Mouse (Mus musculus) forebrain, postnatal 0 days (tissue): ENCODE data around the gene Adk. TPM values are rescaled to one million over a fixed set of nuclear protein-coding genes. Genes with fewer than 3 reads are reported as not detected.

Experiments
- ATAC-seq: fragments of 200-750 bp; cut with Nextera tagmentation; 2 replicates; pipeline ENCODE4 v1.8.0; 2017; ENCODE audit warnings: mild to moderate bottlenecking, moderate library complexity
- DNase-seq: peaks from one replicate; pipeline ENCODE4 v3.0.0-alpha.2; 2015
- H3K27ac ChIP-seq: fragments of 300-500 bp; sonication (generic); 2 replicates; pipeline ENCODE4 v1.5.1; 2014; ENCODE audit warnings: low read depth, mild to moderate bottlenecking, antibody characterized with exemption, low read length, moderate library complexity, mixed read lengths
- H3K27me3 ChIP-seq: fragments of 300-500 bp; sonication (generic); 2 replicates; pipeline ENCODE4 v1.6.1; 2014; ENCODE audit warnings: mild to moderate bottlenecking, low read length, mixed read lengths; ENCODE audit not compliant: insufficient read depth
- H3K36me3 ChIP-seq: fragments of 300-500 bp; sonication (generic); 2 replicates; pipeline ENCODE4 v1.6.1; 2014; ENCODE audit warnings: mild to moderate bottlenecking, moderate library complexity; ENCODE audit not compliant: insufficient read depth
- H3K4me1 ChIP-seq: fragments of 300-500 bp; sonication (generic); 2 replicates; pipeline ENCODE4 v1.6.1; 2014; ENCODE audit warnings: antibody characterized with exemption; ENCODE audit not compliant: insufficient read depth
- H3K4me2 ChIP-seq: fragments of 300-500 bp; sonication (generic); 2 replicates; pipeline ENCODE4 v1.6.1; 2014; ENCODE audit warnings: low read depth, mild to moderate bottlenecking, moderate library complexity
- H3K4me3 ChIP-seq: fragments of 300-500 bp; sonication (generic); 2 replicates; pipeline ENCODE4 v1.5.1; 2014; ENCODE audit warnings: low read depth, low read length, mixed read lengths
- H3K9ac ChIP-seq: fragments of 300-500 bp; sonication (generic); 2 replicates; pipeline ENCODE4 v1.6.1; 2014; ENCODE audit warnings: mild to moderate bottlenecking
- H3K9me3 ChIP-seq: fragments of 300-500 bp; sonication (generic); 2 replicates; pipeline ENCODE4 v1.6.1; 2016; ENCODE audit warnings: low read length
- CTCF ChIP-seq: sonication (generic); IDR thresholded peaks from 2 replicates; pipeline ENCODE4 v1.5.1; 2016; ENCODE audit warnings: antibody characterized with exemption, control low read depth, low read depth
- WGBS: fragments of 180-500 bp; shearing (Covaris S2); extraction: QIAGEN DNeasy Blood & Tissue Kit; methylation state at CpG from one replicate; pipeline ENCODE4 v1.1.7; 2014; 5-methylcytosine and 5-hydroxymethylcytosine counted together
- polyA plus RNA-seq: library from polyadenylated mRNA; unstranded; fragments of >200 nt; fragmentation: Nextera tagmentation; extraction: Ambion mirVana; gene quantifications from 2 replicates; pipeline ENCODE4 v1.2.1, GENCODE M21; 2015
- total RNA-seq: library from RNA; depleted of rRNA; stranded (reverse); fragments of >200 nt; gene quantifications from 2 replicates; pipeline ENCODE4 v1.2.3, GENCODE M21; 2014

Gene Adk
- total and polyA plus RNA-seq, 2 experiments from 2014 or later: 55.5 to 66.7 TPM

DNA sequence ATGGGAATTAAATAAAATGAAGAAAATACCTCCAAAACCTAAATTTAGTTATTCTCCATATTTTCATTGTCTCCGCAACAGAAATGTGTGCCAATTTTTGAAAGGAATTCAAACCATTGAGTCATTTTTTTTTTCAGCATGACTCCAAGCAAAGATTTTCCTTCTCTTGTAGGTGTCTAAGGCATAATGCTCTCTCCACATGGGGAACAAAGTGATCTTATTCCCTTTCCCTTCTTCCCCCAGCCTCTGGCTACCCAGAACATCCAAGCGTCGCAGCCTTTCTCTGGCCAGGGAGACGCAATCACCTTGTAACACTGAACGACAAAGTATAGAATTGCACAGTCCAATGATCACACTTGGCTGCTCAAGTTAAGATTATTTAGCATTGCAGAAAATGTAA is 320.3 kb downstream of the Adk start:
- no peak for TF ChIP-seq CTCF
- no peaks in the 10 kb centered on the region for H3K27me3 ChIP-seq
- DNase-seq: no peak
- WGBS: 68% methylated on average over 5 of the region's 5 CpGs
- H3K27ac ChIP-seq: no peak overlapping the region
- peaks cover 20% of the 10 kb centered on the region for H3K4me1 ChIP-seq
- no peak overlapping the region for H3K4me2 ChIP-seq
- no peaks in the 10 kb centered on the region for H3K36me3 ChIP-seq
- H3K9me3 ChIP-seq: no peaks in the 10 kb centered on the region
- H3K4me3 ChIP-seq: no peak overlapping the region
- no peak overlapping the region for H3K9ac ChIP-seq
- no peak for ATAC-seq

DNA sequence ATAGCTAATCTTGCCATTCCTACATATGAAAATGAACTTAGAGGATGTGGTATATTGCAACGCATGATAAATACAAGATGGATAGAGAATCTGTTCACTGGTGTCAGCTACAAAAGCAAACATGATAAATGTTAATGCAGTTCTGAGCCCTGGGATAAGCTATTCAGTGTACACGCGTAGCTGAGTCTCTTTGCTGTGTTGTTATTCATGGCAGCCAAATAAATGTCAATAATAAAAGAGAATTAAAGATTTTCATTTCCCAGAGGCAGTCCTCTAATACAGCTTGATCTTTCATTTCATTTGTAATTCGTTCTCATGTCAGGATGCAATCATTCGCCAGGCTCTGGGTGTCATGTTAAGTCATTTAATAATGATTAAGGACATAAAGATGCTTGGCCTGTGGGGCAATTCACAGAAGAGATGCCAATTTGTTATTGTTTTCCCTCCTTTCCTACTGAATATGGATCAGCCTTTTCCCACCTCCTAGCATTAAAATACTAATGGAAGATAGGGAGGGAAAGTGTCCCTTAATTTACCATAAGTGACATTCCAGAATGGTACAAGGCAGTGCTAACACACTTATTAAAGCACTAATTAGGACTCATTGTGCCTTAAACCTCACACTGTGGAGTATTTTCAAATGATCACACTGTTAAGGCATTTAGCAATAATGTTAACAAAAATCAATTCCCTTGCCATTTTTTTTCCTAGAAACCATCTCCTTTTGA is 331.5 kb downstream of the Adk start:
- H3K4me1 ChIP-seq: no peaks in the 10 kb centered on the region
- H3K27ac ChIP-seq: no peak overlapping the region
- ATAC-seq: peak; percentile 36; the same call in 1 of the 2 replicates
- no peaks in the 10 kb centered on the region for H3K36me3 ChIP-seq
- H3K27me3 ChIP-seq: no peaks in the 10 kb centered on the region
- 25% methylated on average over 5 of the region's 5 CpGs for WGBS
- H3K9me3 ChIP-seq: no peaks in the 10 kb centered on the region
- H3K9ac ChIP-seq: no peak overlapping the region
- DNase-seq: peak; percentile 11
- no peak overlapping the region for H3K4me3 ChIP-seq
- H3K4me2 ChIP-seq: no peak overlapping the region
- no peak for TF ChIP-seq CTCF

DNA sequence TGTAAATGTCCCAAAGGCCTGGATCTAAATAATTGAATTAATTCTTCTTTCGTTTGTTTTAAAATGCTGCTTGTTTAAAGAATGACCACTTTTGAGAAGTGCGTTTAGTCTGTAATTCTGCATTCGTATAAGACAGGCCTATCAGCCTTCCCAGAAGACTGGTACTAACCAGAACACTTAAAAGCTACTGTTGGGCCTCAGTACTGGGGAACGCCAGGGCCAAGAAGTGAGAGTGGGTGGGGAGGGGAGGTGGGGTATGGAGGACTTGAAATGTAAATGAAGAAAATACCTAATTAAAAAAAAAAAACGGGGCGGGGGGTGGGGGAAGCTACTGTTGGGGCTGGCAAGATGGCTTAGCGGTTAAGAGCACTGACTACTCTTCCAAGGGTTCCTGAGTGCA is 347.1 kb downstream of the Adk start:
- Histone ChIP-seq H3K36me3 (no peaks in the 10 kb centered on the region), H3K4me2 (no peak overlapping the region), H3K4me3 (no peak overlapping the region), H3K9ac (no peak overlapping the region), H3K4me1 (peaks cover 13% of the 10 kb centered on the region; the same call in 1 of the 2 replicates), H3K9me3 (no peaks in the 10 kb centered on the region), H3K27ac (no peak overlapping the region), H3K27me3 (no peaks in the 10 kb centered on the region)
- WGBS: 87% methylated on average over 7 of the region's 7 CpGs
- no peak for ATAC-seq
- TF ChIP-seq CTCF: no peak
- no peak for DNase-seq

DNA sequence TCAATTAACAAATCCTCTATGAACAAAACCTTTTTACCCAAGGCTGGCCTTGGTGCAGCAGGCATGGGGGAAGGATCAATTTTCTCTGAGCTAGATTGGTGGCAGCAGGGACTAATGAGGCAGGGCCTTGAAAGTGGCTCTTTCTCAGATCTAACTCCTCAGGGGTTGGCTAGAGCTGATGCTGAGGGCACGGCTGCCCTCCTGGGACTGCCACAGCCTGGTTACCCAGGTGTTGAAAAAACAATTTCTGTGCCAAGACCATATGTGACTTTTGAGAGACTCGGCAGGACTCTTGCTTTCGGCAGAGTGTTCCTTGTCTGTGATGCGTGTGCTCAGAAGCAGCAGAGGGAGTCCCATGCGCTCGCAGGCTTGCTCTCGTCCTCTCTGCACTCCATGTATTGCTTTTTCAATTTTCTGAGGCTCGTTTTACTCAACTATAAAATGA is 349.8 kb downstream of the Adk start:
- H3K9ac ChIP-seq: no peak overlapping the region
- WGBS: 16% methylated on average over 8 of the region's 8 CpGs
- H3K36me3 ChIP-seq: no peaks in the 10 kb centered on the region
- no peak overlapping the region for H3K4me2 ChIP-seq
- H3K4me3 ChIP-seq: no peak overlapping the region
- no peaks in the 10 kb centered on the region for H3K27me3 ChIP-seq
- DNase-seq: peak; percentile 61
- H3K9me3 ChIP-seq: no peaks in the 10 kb centered on the region
- peak; percentile 74 for ATAC-seq
- peaks cover 13% of the 10 kb centered on the region; the same call in 1 of the 2 replicates for H3K4me1 ChIP-seq
- TF ChIP-seq CTCF: 0 out of 2 replicates have a peak, but pooled peaks have one; percentile 8
- H3K27ac ChIP-seq: peak overlapping the region; percentile 50; the same call in 1 of the 2 replicates

DNA sequence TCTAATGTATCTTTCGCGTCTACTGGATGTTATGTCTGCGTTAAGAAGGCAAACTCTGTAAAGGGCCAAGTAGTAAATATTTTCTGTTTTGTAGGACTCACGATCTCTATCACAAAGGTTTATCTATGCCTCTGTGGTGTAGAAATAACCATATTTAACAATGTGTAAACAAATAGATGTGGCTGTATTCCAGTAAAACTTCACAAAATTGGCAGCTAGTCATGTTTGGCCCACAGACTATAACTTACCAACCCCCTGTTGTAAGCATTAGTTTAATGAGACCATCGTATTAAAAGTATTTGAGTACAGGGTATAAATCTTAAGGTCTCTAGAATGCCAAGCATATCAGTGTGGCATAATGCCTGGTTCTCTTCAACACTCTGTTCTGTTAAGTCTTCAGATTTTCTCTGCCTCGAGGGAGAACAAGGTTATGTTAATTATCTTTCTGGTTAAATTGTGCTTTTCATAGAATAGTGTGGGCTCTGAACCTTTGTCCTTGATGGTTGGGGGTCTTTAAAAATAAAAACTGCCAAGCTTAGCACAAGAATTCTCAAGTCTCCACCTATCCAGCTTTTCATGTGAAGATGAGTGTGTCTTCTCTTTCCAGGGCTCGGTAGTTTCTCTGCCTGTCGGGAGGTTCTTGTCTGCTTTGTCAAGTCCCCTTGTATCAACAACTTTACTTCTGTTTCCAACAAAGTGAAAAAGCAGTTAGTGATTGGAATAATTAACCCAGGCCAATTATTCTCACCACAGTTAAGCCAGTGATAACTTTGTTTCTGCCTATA is 350.4 kb downstream of the Adk start:
- H3K27ac ChIP-seq: peak overlapping the region; percentile 50; the same call in 1 of the 2 replicates
- H3K9ac ChIP-seq: no peak overlapping the region
- TF ChIP-seq CTCF: no peak
- WGBS: 22% methylated on average over 8 of the region's 8 CpGs
- peaks cover 13% of the 10 kb centered on the region; the same call in 1 of the 2 replicates for H3K4me1 ChIP-seq
- DNase-seq (peak; percentile 29), ATAC-seq (no peak)
- H3K4me3 ChIP-seq: no peak overlapping the region
- no peaks in the 10 kb centered on the region for H3K9me3 ChIP-seq
- no peak overlapping the region for H3K4me2 ChIP-seq
- no peaks in the 10 kb centered on the region for H3K36me3 ChIP-seq
- no peaks in the 10 kb centered on the region for H3K27me3 ChIP-seq

DNA sequence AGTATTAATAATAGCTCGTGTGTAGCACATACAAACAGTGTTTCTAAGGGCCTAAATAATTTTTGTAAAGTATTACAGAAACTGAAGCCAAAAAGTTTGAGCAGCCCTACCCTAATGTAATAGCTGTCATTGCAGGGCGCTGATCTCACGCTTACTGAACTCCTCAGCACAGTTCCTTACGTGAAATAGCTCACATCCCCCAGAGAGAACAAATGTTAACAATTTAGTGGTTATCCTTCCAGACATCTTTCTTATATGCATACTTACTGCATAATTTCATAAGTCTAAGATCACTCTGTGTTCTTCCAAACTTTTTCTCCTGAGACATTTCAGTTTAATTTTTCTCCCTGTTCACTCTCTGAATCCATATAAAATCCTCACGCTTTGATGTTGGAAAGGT is 354.6 kb downstream of the Adk start:
- ATAC-seq: no peak
- Histone ChIP-seq H3K27ac (no peak overlapping the region), H3K27me3 (no peaks in the 10 kb centered on the region), H3K4me2 (no peak overlapping the region), H3K9me3 (no peaks in the 10 kb centered on the region), H3K9ac (no peak overlapping the region), H3K4me3 (no peak overlapping the region), H3K4me1 (peaks cover 12% of the 10 kb centered on the region; the same call in 1 of the 2 replicates), H3K36me3 (no peaks in the 10 kb centered on the region)
- TF ChIP-seq CTCF: no peak
- no peak for DNase-seq
- WGBS: 71% methylated on average over 5 of the region's 5 CpGs

DNA sequence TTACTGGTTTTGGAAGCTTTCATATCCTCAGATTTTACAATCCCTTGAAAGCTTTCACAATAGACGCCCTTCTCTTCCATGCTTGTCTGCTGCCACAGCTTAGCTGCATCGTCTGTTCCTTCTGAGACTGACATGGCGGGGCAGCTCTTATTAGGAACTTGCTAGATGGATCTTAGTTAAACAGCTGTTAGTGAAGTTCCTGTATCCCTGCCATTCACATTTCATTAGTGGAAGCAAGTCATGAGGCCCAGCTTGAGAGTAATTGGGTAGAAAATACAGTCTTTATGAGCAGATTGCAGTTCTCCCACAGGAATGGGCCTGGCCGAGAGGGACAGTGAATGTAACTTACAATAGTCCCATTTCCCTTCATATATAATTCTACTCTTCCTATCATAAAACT is 356.5 kb downstream of the Adk start:
- Histone ChIP-seq H3K4me3 (no peak overlapping the region), H3K4me1 (no peaks in the 10 kb centered on the region), H3K27ac (no peak overlapping the region), H3K9ac (no peak overlapping the region), H3K9me3 (no peaks in the 10 kb centered on the region), H3K4me2 (no peak overlapping the region), H3K27me3 (no peaks in the 10 kb centered on the region), H3K36me3 (no peaks in the 10 kb centered on the region)
- ATAC-seq: no peak
- TF ChIP-seq CTCF: no peak
- peak; percentile 30 for DNase-seq
- 36% methylated on average over 4 of the region's 4 CpGs for WGBS
